Mouse (Mus musculus): ENCODE results near the gene Cldn15. TPM values are rescaled to one million over a fixed set of nuclear protein-coding genes. Genes with fewer than 3 reads are reported as not detected.

Gene Cldn15
- polyA plus RNA-seq, 1 experiment from 2014 or later: 6.7 TPM

DNA sequence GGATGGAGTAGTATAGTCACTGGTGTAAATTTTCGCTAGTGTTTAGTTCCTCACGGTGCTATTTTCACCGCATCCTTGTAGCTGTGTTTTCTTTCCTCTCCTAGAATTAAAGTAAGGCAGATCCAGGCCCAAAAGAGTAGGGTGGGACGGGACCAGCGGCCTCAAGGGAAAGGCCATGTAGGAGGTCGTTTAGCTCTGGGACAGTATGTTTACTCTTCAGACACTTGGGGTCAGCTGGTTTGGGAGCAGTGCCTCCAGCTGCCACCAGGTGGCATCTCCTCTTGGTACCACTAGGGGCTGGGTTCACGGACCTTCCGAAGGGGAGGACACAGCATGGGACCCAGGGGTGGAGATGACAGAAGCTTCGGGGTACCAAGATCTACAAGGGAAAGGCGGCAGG lies 3.9 kb upstream of the Cldn15 start:
- peak; percentile 60 for ATAC-seq (ENCODE audit: insufficient number of reproducible peaks, insufficient read depth, low FRiP score, low read depth)
- Histone ChIP-seq H3K9me3 (ENCODE audit: control insufficient read depth, low read depth, low read length) (no peaks in the 10 kb centered on the region), H3K4me3 (ENCODE audit: low read depth, low read length) (peak overlapping the region; percentile 57), H3K4me2 (replicated peaks; ENCODE audit: low read depth, low read length) (peak overlapping the region; percentile 82), H3K27ac (ENCODE audit: low read length) (peak overlapping the region; percentile 86), H3K36me3 (ENCODE audit: control insufficient read depth, insufficient read depth, low read length) (peaks cover 22% of the 10 kb centered on the region; the same call in 1 of the 2 replicates), H3K27me3 (ENCODE audit: control insufficient read depth, insufficient read depth, low read length) (no peaks in the 10 kb centered on the region), H3K4me1 (ENCODE audit: control insufficient read depth, insufficient read depth, low read length) (peaks cover 41% of the 10 kb centered on the region), H3K9ac (replicated peaks; ENCODE audit: low read depth, low read length) (peak overlapping the region; percentile 61)
- 2% methylated on average over 10 of the region's 10 CpGs for WGBS

DNA sequence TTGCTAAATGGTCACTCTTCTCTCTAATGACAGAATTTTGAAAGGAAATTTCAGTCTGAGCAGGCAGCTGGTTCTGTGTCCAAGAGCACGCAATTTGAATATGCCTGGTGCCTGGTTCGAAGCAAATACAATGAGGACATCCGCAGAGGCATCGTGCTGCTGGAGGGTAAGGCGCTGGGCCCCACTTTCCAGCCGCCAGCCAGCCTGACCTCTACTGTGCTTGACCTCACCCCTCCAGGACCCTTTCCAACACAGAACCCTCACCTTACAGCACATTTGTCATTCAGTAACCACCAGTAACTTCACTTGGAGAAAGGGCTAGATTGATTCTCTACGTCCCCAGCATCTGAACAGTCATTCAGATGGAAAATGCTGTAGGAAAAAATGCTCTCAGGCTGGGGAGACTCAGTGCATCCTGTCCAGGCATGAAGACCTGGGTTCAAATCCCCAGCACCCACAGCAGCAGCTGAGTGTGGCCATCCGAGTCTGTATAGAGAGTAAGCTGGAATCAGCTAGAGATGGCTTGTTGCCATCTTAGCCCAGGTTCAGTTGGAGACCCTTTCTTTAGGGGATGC lies 3.4 kb upstream of the Cldn15 start:
- WGBS: 65% methylated on average over 8 of the region's 8 CpGs
- Histone ChIP-seq H3K36me3 (ENCODE audit: control insufficient read depth, insufficient read depth, low read length) (peaks cover 22% of the 10 kb centered on the region; the same call in 1 of the 2 replicates), H3K27ac (ENCODE audit: low read length) (no peak overlapping the region; the same call in 1 of the 2 replicates), H3K4me1 (ENCODE audit: control insufficient read depth, insufficient read depth, low read length) (peaks cover 41% of the 10 kb centered on the region), H3K27me3 (ENCODE audit: control insufficient read depth, insufficient read depth, low read length) (no peaks in the 10 kb centered on the region), H3K4me2 (replicated peaks; ENCODE audit: low read depth, low read length) (peak overlapping the region; percentile 82), H3K4me3 (ENCODE audit: low read depth, low read length) (peak overlapping the region; percentile 57), H3K9ac (replicated peaks; ENCODE audit: low read depth, low read length) (no peak overlapping the region; the same call in 1 of the 2 replicates), H3K9me3 (ENCODE audit: control insufficient read depth, low read depth, low read length) (no peaks in the 10 kb centered on the region)
- ATAC-seq (ENCODE audit: insufficient number of reproducible peaks, insufficient read depth, low FRiP score, low read depth): no peak

DNA sequence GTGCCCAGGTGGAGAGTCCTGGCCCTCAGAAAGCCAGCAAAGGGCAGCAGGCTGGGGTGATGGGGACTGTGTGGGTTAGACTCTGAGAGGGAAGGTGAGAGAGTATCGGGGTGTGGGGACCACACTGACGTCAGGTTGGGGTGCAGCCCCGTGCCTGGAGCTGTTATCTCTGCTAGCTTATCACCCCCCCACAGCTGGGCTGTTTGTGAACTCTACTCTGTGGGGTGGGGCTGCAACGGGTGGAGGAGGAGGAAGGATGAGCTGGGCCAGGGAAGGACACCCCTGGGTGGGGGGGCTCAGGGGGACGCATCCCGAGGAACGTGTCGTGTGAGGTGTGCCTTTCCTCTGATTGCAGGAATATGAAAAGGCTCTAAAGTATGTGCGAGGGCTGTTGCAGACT lies 1.2 kb upstream of the Cldn15 start:
- H3K9ac ChIP-seq (replicated peaks; ENCODE audit: low read depth, low read length): no peak overlapping the region
- WGBS: 75% methylated on average over 9 of the region's 9 CpGs
- no peak for ATAC-seq (ENCODE audit: insufficient number of reproducible peaks, insufficient read depth, low FRiP score, low read depth)
- H3K9me3 ChIP-seq (ENCODE audit: control insufficient read depth, low read depth, low read length): no peaks in the 10 kb centered on the region
- peaks cover 32% of the 10 kb centered on the region for H3K4me1 ChIP-seq (ENCODE audit: control insufficient read depth, insufficient read depth, low read length)
- H3K4me2 ChIP-seq (replicated peaks; ENCODE audit: low read depth, low read length): no peak overlapping the region
- peaks cover 22% of the 10 kb centered on the region; the same call in 1 of the 2 replicates for H3K36me3 ChIP-seq (ENCODE audit: control insufficient read depth, insufficient read depth, low read length)
- H3K27ac ChIP-seq (ENCODE audit: low read length): peak overlapping the region; percentile 71; the same call in 1 of the 2 replicates
- H3K27me3 ChIP-seq (ENCODE audit: control insufficient read depth, insufficient read depth, low read length): no peaks in the 10 kb centered on the region
- H3K4me3 ChIP-seq (ENCODE audit: low read depth, low read length): no peak overlapping the region

DNA sequence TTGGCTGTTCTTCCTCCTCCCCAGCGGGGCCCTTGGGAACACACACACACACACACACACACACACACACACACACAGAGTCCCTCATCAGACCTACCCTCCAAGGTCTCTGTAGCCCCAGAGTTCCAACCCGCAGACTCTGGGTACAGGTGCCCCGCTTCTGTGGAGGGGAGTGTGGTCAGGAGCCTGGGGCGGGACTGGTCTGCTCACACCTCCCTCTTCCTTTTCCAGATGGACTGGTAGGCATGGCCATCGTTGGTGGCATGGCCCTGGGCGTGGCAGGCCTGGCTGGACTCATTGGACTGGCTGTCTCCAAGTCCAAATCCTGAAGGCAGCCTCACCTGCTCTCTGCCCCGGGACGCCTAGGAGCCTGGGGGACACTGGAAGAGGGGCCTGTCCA lies 730 bp upstream of the Cldn15 start:
- Histone ChIP-seq H3K4me1 (ENCODE audit: control insufficient read depth, insufficient read depth, low read length) (peaks cover 32% of the 10 kb centered on the region), H3K27me3 (ENCODE audit: control insufficient read depth, insufficient read depth, low read length) (no peaks in the 10 kb centered on the region), H3K36me3 (ENCODE audit: control insufficient read depth, insufficient read depth, low read length) (peaks cover 22% of the 10 kb centered on the region; the same call in 1 of the 2 replicates), H3K9me3 (ENCODE audit: control insufficient read depth, low read depth, low read length) (no peaks in the 10 kb centered on the region), H3K4me3 (ENCODE audit: low read depth, low read length) (no peak overlapping the region), H3K4me2 (replicated peaks; ENCODE audit: low read depth, low read length) (no peak overlapping the region), H3K9ac (replicated peaks; ENCODE audit: low read depth, low read length) (no peak overlapping the region), H3K27ac (ENCODE audit: low read length) (peak overlapping the region; percentile 71)
- WGBS: 75% methylated on average over 8 of the region's 8 CpGs
- no peak for ATAC-seq (ENCODE audit: insufficient number of reproducible peaks, insufficient read depth, low FRiP score, low read depth)

DNA sequence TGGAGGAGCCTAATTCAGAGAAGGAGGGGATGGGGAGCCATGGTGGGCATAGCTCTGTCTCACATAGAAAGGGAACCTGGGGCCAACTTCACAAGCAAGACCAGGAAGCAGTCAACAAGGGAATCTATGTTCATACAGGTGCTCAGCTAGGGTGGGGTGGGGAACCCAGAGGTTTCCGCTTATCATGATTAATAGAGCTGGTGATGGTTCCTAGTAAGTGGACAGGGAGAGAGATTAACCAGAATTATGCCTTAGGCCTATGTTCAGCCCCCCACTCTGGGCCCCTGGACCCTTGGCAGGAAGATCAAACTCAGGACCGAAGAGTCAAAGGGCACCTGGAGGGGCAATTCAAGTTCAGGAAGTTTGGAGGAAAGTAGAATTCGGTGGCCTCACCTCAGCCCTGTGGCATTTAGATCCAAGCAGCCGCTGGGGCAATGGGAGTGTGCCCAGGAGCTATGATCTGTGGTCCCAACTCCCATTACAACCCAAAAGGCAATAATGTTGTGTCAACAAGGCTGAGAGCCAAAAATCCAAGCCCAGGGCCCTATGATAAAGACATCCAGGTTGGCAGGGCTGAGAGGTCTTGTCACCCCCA lies 542 bp downstream of the Cldn15 start:
- peak overlapping the region; percentile 71; the same call in 1 of the 2 replicates for H3K27ac ChIP-seq (ENCODE audit: low read length)
- no peaks in the 10 kb centered on the region for H3K27me3 ChIP-seq (ENCODE audit: control insufficient read depth, insufficient read depth, low read length)
- ATAC-seq (ENCODE audit: insufficient number of reproducible peaks, insufficient read depth, low FRiP score, low read depth): no peak
- no peaks in the 10 kb centered on the region for H3K9me3 ChIP-seq (ENCODE audit: control insufficient read depth, low read depth, low read length)
- H3K9ac ChIP-seq (replicated peaks; ENCODE audit: low read depth, low read length): no peak overlapping the region
- H3K4me2 ChIP-seq (replicated peaks; ENCODE audit: low read depth, low read length): no peak overlapping the region
- H3K36me3 ChIP-seq (ENCODE audit: control insufficient read depth, insufficient read depth, low read length): peaks cover 22% of the 10 kb centered on the region; the same call in 1 of the 2 replicates
- peaks cover 29% of the 10 kb centered on the region for H3K4me1 ChIP-seq (ENCODE audit: control insufficient read depth, insufficient read depth, low read length)
- no peak overlapping the region for H3K4me3 ChIP-seq (ENCODE audit: low read depth, low read length)
- WGBS: 79% methylated on average over 4 of the region's 4 CpGs

DNA sequence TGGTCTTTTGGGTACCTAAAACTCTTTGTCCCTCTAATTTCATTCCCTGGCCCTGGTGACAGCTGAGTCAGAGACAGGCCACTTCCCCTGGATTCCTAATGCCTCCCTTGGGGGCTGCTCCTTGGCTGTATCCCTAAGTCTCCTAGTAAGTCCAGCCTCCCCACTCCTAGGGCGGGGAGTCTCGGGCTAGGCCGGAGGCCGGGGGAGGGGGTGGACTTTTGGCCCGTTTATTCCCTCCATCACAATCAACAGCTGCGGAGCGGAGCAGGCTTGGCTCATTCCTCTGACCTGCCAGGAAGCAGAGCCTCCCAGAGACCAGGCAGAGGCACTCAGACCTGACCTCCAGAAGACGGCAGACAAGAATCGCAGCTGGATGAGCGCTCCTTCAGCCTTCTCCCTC lies 1.2 kb downstream of the Cldn15 start:
- WGBS: 51% methylated on average over 10 of the region's 10 CpGs
- 0 out of 2 replicates have a peak, but pooled peaks have one; percentile 15 for ATAC-seq (ENCODE audit: insufficient number of reproducible peaks, insufficient read depth, low FRiP score, low read depth)

DNA sequence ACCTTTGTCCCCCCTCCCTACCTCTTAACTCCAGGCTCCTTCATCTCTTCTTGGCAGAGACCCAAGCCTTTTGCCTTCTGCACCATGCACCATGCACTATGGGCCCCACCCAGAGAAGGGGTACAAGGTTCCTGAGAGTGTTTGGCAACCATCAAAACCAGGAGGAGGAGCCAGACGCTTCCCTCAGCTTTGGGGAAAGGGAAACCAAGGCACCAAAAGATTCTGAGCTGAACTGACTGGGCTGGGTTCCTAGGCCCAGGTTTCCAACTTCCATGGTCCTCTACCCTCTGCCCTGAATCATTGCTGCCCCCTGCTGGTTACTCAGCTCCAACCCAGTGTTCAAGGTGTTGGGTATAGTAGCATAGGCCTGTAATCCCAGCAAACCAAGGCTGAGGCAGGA lies 4.3 kb downstream of the Cldn15 start:
- 38% methylated on average over 1 of the region's 1 CpGs for WGBS
- Histone ChIP-seq H3K27me3 (ENCODE audit: control insufficient read depth, insufficient read depth, low read length) (no peaks in the 10 kb centered on the region), H3K4me2 (replicated peaks; ENCODE audit: low read depth, low read length) (no peak overlapping the region), H3K4me1 (ENCODE audit: control insufficient read depth, insufficient read depth, low read length) (peaks cover 18% of the 10 kb centered on the region), H3K9me3 (ENCODE audit: control insufficient read depth, low read depth, low read length) (no peaks in the 10 kb centered on the region), H3K9ac (replicated peaks; ENCODE audit: low read depth, low read length) (no peak overlapping the region), H3K36me3 (ENCODE audit: control insufficient read depth, insufficient read depth, low read length) (peaks cover 6% of the 10 kb centered on the region; the same call in 1 of the 2 replicates), H3K4me3 (ENCODE audit: low read depth, low read length) (no peak overlapping the region), H3K27ac (ENCODE audit: low read length) (no peak overlapping the region)
- ATAC-seq (ENCODE audit: insufficient number of reproducible peaks, insufficient read depth, low FRiP score, low read depth): no peak

More for the DNA sequence above, 1.2 kb downstream of the Cldn15 start:
- no peak overlapping the region for H3K4me2 ChIP-seq (replicated peaks; ENCODE audit: low read depth, low read length)
- peaks cover 29% of the 10 kb centered on the region for H3K4me1 ChIP-seq (ENCODE audit: control insufficient read depth, insufficient read depth, low read length)
- H3K27me3 ChIP-seq (ENCODE audit: control insufficient read depth, insufficient read depth, low read length): no peaks in the 10 kb centered on the region
- no peak overlapping the region for H3K4me3 ChIP-seq (ENCODE audit: low read depth, low read length)
- peak overlapping the region; percentile 71 for H3K27ac ChIP-seq (ENCODE audit: low read length)
- peaks cover 22% of the 10 kb centered on the region; the same call in 1 of the 2 replicates for H3K36me3 ChIP-seq (ENCODE audit: control insufficient read depth, insufficient read depth, low read length)
- H3K9me3 ChIP-seq (ENCODE audit: control insufficient read depth, low read depth, low read length): no peaks in the 10 kb centered on the region
- H3K9ac ChIP-seq (replicated peaks; ENCODE audit: low read depth, low read length): no peak overlapping the region

DNA sequence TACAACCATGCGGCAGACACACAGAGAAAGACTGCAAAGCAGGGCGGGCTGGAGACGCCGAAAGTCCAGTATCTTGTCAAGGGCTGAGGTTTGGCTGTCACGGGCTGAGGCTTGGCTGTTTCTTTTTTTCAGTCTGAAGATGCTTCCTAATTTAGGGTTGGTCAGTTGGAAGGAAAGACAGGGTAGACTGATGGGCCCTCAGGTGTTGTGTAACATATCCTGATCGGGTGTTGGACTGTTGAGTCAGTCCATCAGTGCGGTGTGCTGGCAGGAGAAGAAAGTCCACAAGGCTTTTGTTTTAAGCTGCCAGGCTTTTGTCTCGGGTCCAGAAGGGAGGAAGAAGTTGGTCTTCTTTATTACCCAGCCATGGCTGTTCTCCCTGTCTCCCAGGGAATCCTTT lies 7.3 kb downstream of the Cldn15 start:
- Histone ChIP-seq H3K9ac (replicated peaks; ENCODE audit: low read depth, low read length) (no peak overlapping the region), H3K9me3 (ENCODE audit: control insufficient read depth, low read depth, low read length) (no peaks in the 10 kb centered on the region), H3K27ac (ENCODE audit: low read length) (no peak overlapping the region), H3K4me3 (ENCODE audit: low read depth, low read length) (no peak overlapping the region), H3K36me3 (ENCODE audit: control insufficient read depth, insufficient read depth, low read length) (no peaks in the 10 kb centered on the region), H3K27me3 (ENCODE audit: control insufficient read depth, insufficient read depth, low read length) (no peaks in the 10 kb centered on the region), H3K4me1 (ENCODE audit: control insufficient read depth, insufficient read depth, low read length) (no peaks in the 10 kb centered on the region), H3K4me2 (replicated peaks; ENCODE audit: low read depth, low read length) (no peak overlapping the region)
- no peak for ATAC-seq (ENCODE audit: insufficient number of reproducible peaks, insufficient read depth, low FRiP score, low read depth)
- 69% methylated on average over 8 of the region's 8 CpGs for WGBS

Measured in stomach, embryonic 14.5 days (tissue).